Mouse (Mus musculus): ENCODE data around the gene Adcy7. TPM values are rescaled to one million over a fixed set of nuclear protein-coding genes. Genes with fewer than 3 reads are reported as not detected.

Gene Adcy7
- total RNA-seq, 2 experiments from 2014 or later: 5.7 to 11.4 TPM

- no peak for DNase-seq (ENCODE audit: low spot score in 2 of 2)
These were observed 56.5 kb downstream of the Adcy7 start for GRCm38 (mm10) chr8:88328689-88329088.

DNA sequence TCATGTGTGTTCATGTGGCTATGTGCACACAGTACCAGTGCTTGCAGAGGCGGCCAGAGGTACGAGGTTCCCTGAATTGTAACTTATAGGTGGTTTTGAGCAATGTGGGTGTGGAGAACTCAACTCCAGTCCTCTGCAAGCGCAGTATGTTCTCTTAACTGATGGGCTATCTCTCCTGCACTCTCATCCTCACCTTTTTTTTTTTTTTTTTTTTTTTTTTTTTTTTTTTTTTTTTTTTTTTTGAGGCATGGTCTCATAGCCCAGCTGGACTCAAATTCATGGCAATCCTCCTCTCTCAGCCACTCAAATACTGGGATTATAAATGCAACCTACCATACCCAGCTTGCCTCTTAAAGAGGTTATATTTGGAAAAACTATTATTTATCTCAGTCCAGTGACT is 58.6 kb downstream of the Adcy7 start:
- DNase-seq (ENCODE audit: low spot score in 2 of 2): no peak

- no peak for DNase-seq (ENCODE audit: low spot score in 2 of 2)
These were observed 62.2 kb downstream of the Adcy7 start for GRCm38 (mm10) chr8:88334384-88334783.

GRCm38 (mm10) chr8:88334975-88335374 is 62.8 kb downstream of the Adcy7 start:
- DNase-seq (ENCODE audit: low spot score in 2 of 2): no peak

DNA sequence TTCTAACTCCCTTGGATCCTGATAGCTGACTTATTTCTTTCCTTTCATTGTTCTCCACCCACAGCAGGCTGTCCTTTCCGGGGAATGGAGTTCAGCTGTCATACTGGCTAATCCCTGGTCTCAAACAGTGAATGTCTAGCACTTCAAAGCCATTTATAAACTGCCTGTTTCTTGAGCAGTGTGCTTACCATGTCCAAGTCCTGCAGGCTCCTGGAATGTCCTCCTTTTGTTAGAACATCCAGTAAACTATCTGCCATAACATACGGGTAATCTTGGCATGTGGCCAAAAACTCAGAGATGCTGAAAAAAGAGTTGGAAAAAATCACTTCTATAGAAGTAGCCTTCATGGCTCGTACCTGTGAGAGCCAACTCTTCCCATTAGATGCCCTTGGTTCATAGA is 67.0 kb downstream of the Adcy7 start:
- DNase-seq (ENCODE audit: low spot score in 2 of 2): no peak

GRCm38 (mm10) chr8:88339887-88340695 is 67.9 kb downstream of the Adcy7 start:
- DNase-seq (ENCODE audit: low spot score in 2 of 2): no peak

DNA sequence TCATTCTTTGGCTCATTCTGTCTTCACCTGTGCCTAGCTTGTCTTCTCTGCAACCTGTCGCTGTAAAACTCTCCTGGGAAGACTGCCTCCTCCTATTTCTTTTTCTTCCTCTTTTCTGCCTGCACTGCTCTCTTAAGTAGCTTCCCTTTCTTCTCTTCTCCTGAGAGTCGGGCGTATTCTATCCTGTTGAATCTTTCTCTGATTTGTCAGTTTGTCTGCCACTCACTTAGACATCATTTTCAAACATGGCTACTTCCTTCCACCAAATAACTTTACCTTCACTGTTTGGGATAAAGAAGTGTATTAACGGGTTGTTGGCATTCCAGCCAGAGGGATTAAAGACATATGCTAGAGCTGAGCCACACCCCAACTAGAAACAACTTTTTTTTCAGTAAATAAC is 69.8 kb downstream of the Adcy7 start:
- no peak for DNase-seq (ENCODE audit: low spot score in 2 of 2)

- no peak for DNase-seq (ENCODE audit: low spot score in 2 of 2)
These were observed 76.8 kb downstream of the Adcy7 start for GRCm38 (mm10) chr8:88349046-88349445.

DNA sequence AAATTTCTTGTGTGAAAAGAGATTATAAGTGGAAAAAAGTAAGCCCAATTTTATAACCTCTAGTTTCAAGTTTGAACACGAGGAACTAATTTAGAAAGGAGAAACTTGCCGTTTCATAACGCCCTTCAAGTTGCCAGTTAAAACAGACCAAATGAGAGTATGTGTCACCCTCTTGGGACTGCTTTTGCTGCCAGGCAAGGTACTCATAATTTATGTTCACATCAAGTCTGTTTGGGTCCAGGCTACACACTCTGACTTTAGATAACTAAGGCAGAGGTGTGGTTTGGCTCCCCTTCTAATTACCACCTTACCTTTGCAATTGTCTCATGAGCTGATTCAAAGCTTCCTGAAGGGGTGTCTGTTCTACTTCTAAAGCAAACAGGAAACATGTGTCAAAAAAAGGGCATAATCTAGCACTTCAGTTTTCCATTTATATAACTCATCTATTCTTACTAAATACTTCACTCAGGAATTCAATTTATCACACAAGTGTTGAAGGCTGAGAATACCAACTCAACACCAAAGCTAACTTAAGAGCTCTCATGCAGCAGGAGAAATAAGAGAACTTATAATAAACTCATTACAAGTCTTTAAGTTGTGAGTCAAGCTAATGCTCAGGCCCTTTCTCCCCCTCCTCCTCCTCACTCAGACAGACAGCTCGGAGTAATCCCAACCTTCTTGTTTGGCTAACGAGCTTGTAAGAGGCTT is 85.2 kb downstream of the Adcy7 start:
- DNase-seq (ENCODE audit: low spot score in 2 of 2): no peak

- DNase-seq (ENCODE audit: low spot score in 2 of 2): no peak
These were observed 85.7 kb downstream of the Adcy7 start for GRCm38 (mm10) chr8:88357946-88358345.

- no peak for DNase-seq (ENCODE audit: low spot score in 2 of 2)
These were observed 87.8 kb downstream of the Adcy7 start for GRCm38 (mm10) chr8:88359959-88360358.

DNA sequence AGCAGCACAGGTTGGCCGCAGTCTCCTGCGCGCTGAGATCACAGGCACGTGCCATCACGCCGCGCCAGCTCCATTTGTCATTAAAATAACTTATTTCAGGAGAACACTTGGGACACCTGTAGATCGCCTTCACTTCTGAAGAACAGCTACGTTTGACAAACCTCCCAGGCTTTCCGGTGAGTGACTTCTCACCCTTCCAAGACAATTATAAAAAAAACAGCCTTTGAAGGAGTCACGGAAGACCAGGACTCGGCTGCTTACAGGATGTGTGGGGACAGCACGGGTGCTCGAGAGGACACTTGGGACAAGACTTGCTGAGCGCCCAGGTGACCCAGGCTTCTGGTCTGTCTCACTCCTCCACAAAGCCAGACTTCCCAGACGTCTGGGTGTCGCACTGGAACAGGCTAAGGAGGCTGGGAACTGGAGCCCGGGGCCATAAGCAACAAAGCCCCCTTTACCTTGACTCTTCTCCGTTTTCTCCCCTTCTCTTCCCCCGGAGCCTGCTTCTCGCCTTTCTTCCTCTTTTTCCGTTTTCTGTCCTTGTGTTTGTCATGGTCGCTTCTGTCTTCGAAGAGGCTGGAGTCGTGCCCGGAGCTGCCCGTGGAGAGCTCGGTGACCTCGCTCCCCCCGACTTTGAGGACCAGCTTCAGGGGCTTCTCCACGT is 89.0 kb downstream of the Adcy7 start:
- no peak for DNase-seq (ENCODE audit: low spot score in 2 of 2)

DNA sequence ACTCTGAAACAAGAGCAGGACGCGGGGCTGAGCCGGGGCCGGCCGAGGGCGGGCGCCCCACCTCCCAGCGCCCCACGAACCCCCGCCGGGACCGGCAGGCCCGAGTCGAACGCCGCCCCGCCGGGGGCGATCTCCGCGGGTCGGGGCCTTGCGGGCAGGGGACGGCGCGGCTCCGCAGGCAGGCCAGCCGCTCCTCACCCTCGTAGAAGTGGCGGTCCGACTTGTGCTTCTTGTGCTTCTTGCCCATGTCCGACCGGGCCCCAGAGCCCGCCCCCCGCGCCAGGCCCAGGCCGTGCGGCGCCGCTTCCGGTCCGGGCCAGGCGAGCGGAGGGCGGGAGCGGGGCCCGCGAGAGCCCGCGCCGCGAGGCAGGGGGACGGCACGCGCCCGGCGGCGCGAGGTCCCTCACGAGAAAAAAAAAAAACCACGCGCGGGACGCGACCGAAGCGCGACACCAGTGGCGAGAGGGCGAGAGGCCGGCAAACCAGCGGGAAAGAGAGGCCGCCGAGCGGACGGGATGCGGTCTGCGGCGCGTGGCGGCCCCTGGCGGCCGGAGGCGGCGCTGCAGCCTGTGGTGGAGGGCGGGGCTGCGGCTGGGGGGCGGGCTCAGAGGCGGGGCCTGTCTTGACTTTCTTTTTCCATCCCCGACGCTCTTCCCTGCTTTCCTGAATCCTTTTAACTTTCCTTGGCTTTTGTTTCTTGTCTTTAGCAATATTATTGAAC is 89.7 kb downstream of the Adcy7 start, which contains the start of gene Brd7:
Gene Brd7 (minus strand): TSS at position 487 of the 721 bp plus-strand sequence.
- DNase-seq (ENCODE audit: low spot score in 2 of 2): peak; percentile 95 to 96

DNA sequence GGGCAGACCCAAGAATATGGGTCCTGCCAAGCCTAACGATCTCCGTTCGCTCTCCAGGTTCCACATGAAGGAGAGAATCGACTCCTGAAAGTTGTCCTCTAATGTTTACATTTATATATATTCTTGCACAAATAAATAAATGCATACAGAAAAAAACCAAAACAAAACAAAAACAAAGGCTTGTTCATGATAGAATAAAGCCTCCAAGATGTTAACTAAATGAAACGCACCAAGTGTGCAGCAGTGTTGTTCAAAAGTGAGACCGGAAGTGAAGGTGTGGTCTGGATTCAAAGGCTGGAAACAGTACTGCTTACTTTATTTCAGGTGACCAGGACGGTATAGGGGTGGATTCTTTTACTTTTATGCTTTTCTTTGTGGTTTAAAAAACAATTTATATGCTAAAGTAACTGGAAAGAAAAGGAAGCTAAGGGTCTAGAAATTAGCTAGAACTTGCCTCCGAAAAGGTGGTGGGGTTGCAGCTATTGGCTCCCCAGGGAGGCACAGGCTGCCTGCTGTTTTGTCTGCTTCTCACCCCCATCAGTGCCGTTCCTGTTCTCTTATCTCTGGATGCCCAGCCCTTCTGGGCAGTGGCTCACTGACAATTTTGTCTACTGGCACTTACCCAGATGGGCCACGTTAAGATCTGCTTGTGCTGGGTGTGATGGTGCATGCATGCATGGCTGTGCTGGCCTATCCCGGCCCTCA is 90.4 kb downstream of the Adcy7 start:
- DNase-seq (ENCODE audit: low spot score in 2 of 2): peak in 1 of 2 experiments; percentile 23

GRCm38 (mm10) chr8:88369221-88369620 is 97.0 kb downstream of the Adcy7 start:
- DNase-seq (ENCODE audit: low spot score in 2 of 2): no peak

DNA sequence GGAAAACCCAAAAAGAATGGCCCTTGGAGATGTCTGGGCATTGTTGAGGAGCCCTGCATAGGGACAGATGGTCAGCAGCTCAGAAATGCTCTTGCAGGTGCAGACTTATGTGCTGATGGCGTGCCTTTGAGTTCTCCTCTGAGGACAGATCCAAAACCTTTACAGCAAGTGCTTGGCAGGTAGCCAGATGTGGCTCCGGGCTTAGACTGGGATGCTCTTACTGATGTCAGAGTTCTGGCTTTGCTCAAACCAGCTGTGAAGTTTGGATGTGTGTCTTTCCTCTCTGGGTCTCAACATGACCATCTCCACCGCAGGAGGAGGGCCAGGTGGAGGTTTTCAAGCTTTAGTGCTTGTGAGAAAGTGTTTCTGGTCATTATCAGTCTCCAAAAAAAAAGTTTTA is 97.6 kb downstream of the Adcy7 start:
- no peak for DNase-seq (ENCODE audit: low spot score in 2 of 2)

DNA sequence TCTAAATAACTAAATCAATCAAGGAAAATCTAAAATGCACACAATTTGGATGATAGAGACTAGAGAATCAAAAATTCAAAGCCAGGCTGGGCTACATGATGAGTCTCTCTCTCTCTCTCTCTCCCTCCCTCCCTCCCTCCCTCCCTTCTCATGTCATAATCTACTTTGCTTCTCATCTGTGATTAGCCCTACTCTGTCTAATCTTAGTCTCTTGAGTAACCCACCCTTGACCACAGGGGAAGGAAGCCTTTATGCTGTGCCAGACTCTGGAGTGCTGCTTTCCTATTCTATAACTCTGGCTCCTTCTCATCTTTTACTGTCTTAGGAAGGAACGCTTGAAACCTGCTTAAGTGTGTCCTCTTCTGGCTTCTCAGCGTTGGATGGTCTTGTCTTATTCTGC is 99.3 kb downstream of the Adcy7 start:
- DNase-seq (ENCODE audit: low spot score in 2 of 2): no peak

DNA sequence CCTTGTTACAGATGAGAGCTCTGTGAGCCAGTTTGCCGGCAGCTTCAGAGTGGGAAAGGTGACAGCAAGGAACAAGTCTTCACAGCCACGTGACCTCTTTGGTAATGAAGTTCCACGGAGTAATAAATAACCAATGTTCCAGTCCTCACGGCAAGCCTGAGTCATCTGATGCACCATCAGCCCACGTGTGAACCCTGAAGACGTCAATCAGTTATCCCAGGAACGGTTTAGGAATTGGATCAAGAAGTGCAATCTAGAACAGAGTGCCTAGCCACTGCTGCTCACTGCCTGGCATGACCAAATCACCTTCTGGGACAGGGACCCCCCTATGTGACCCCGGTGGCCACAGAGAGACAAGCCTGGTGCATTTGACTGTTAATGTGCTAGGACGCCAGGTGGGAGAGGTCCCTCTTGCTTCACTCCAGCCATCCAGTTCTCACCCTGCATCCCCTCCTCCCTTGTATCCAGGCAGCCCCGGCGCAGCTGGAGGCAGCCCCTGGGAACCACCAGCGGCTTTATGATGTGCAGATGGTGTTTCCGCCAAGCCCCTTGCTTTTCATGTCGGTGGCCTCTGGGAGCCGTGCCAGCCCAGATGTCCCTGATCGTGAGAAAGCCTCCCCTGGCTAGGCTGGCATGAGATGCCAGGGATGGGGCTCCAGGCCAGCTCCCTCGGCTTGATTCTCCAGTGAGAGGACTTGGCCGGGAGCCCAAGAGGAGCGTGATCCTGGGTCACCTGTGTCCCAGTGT is 104.8 kb downstream of the Adcy7 start:
- DNase-seq (ENCODE audit: low spot score in 2 of 2): peak; percentile 33 to 40
